Mouse (Mus musculus) heart, adult 2 months (tissue): Measurements from ENCODE around the gene Tmc8. TPM values are rescaled to one million over a fixed set of nuclear protein-coding genes. Genes with fewer than 3 reads are reported as not detected.

Source experiments
- DNase-seq, 2 experiments: peaks; one replicate each; pipeline ENCODE4 v3.0.0; 2021
- H3K27ac ChIP-seq: fragments of 200-600 bp; 2 replicates; pipeline ENCODE4 v1.8.1; 2022
- H3K27me3 ChIP-seq: fragments of 200-500 bp; 2 replicates; pipeline ENCODE4 v1.6.1; 2012; ENCODE audit warnings: mild to moderate bottlenecking, low read length, inconsistent platforms, mixed read lengths; ENCODE audit not compliant: control insufficient read depth, insufficient read depth
- H3K36me3 ChIP-seq: fragments of 200-500 bp; 2 replicates; pipeline ENCODE4 v1.6.1; 2012; ENCODE audit warnings: low read length, inconsistent platforms; ENCODE audit not compliant: control insufficient read depth, insufficient read depth
- H3K4me1 ChIP-seq: fragments of 200-500 bp; 2 replicates; pipeline ENCODE4 v1.6.1; 2011; ENCODE audit warnings: low read length; ENCODE audit not compliant: control insufficient read depth, insufficient read depth
- H3K4me3 ChIP-seq: fragments of 200-600 bp; 2 replicates; pipeline ENCODE4 v1.8.1; 2022
- H3K79me2 ChIP-seq: fragments of 200-500 bp; replicated peaks from 2 replicates; pipeline ENCODE4 v1.6.1; 2012; ENCODE audit warnings: mild to moderate bottlenecking, inconsistent platforms, low read length, moderate library complexity, mixed read lengths; ENCODE audit not compliant: control insufficient read depth, insufficient read depth
- H3K9ac ChIP-seq: fragments of 200-500 bp; 2 replicates; pipeline ENCODE4 v1.6.1; 2012; ENCODE audit warnings: low read depth, mild to moderate bottlenecking, control low read depth, inconsistent platforms, low read length, mixed read lengths
- CTCF ChIP-seq: fragments of 200-600 bp; IDR thresholded peaks from 2 replicates; pipeline ENCODE4 v1.8.1; 2022; ENCODE audit warnings: antibody characterized with exemption, mild to moderate bottlenecking, moderate library complexity
- EP300 ChIP-seq: fragments of 200-500 bp; IDR thresholded peaks from 2 replicates; pipeline ENCODE4 v1.6.1; 2011; ENCODE audit warnings: low read depth, low read length, control low read depth; ENCODE audit not compliant: insufficient read depth
- POLR2A ChIP-seq: fragments of 200-500 bp; IDR thresholded peaks from 2 replicates; pipeline ENCODE4 v1.6.1; 2011; ENCODE audit warnings: mild to moderate bottlenecking, low read depth, low read length, control low read depth; ENCODE audit not compliant: insufficient read depth
- WGBS: fragments of 180-500 bp; shearing (Covaris S2); methylation state at CpG from one replicate; pipeline ENCODE4 v1.1.7; 2018; 5-methylcytosine and 5-hydroxymethylcytosine counted together
- intact Hi-C: fragments of 180-260 bp; cut with DNase I; formaldehyde crosslinking; loops from one replicate; pipeline ENCODE4 v1.15.1; 2025
- polyA plus RNA-seq: library from polyadenylated mRNA; depleted of rRNA; stranded (reverse); fragments of >200 nt; gene quantifications from 2 replicates; pipeline ENCODE4 v1.2.3, GENCODE M21; 2012
- total RNA-seq, 2 experiments: library from RNA; stranded (reverse); gene quantifications; 2 replicates each; pipeline ENCODE4 v1.2.3; 2021

Gene Tmc8
- total and polyA plus RNA-seq, 3 experiments, result 3.3 to 9.5 (median 3.7) TPM

DNA sequence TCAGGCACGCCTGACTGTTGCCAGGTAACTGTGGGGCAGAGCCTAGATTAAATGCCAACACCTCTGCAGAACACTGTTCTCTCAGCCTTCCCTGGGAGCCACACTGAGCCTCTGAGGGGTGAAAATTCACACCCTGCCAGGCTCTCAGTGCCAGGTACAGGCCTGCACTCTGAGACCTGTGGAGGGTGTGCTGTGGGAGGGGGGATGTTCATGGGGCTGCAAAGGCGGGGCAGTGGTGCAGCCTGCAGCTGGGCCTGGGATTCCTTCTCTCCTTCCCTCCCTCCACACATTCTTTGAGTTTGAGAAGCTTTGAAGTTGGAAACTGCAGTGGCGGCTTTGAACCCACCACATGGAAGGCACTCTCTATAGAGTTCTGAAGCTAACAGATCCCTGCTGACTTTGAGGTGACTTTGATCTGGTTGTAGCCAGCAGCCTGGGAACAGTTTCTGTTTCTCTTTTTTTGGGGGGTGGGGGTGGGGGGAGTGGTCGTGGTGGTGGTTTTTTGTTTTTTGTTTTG is 12.2 kb downstream of the Tmc8 start:
- H3K4me3 ChIP-seq, result no peak overlapping the region
- H3K9ac ChIP-seq, result no peak overlapping the region
- H3K27ac ChIP-seq, result no peak overlapping the region
- H3K27me3 ChIP-seq, result no peaks in the 10 kb centered on the region
- intact Hi-C loops, result no loop called here
- 77% methylated on average over 4 of the region's 4 CpGs for WGBS
- no peaks in the 10 kb centered on the region for H3K79me2 ChIP-seq
- no peak for DNase-seq
- TF ChIP-seq EP300 (no peak), POLR2A (no peak), CTCF (no peak)
- H3K4me1 ChIP-seq, result no peaks in the 10 kb centered on the region; the same call in 1 of the 2 replicates
- no peaks in the 10 kb centered on the region for H3K36me3 ChIP-seq

DNA sequence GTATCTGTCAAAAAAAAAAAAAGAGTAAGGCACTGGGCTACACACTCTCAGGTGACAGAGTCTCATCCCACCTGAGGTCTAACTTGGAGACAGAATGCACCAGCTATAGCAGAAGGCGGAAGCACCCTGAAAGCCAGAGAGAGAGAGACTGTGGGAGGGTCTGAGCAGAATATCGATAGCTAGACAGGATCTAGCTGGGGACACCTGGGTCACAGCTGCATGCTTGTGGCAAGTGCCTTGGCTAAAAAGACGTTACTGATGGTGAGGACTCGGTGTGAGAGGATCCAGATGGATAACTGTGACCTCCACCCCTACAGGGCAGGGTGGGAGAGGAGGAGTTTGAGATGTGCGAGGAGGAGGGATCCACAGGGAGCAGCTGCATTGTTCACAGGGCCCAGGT is 15.1 kb downstream of the Tmc8 start:
- Histone ChIP-seq H3K4me1 (no peaks in the 10 kb centered on the region), H3K9ac (no peak overlapping the region), H3K4me3 (no peak overlapping the region), H3K27me3 (no peaks in the 10 kb centered on the region), H3K79me2 (no peaks in the 10 kb centered on the region), H3K27ac (no peak overlapping the region), H3K36me3 (no peaks in the 10 kb centered on the region)
- WGBS, result 64% methylated on average over 5 of the region's 5 CpGs
- TF ChIP-seq EP300 (no peak), CTCF (no peak), POLR2A (no peak)
- intact Hi-C loops, result no loop called here
- no peak for DNase-seq

DNA sequence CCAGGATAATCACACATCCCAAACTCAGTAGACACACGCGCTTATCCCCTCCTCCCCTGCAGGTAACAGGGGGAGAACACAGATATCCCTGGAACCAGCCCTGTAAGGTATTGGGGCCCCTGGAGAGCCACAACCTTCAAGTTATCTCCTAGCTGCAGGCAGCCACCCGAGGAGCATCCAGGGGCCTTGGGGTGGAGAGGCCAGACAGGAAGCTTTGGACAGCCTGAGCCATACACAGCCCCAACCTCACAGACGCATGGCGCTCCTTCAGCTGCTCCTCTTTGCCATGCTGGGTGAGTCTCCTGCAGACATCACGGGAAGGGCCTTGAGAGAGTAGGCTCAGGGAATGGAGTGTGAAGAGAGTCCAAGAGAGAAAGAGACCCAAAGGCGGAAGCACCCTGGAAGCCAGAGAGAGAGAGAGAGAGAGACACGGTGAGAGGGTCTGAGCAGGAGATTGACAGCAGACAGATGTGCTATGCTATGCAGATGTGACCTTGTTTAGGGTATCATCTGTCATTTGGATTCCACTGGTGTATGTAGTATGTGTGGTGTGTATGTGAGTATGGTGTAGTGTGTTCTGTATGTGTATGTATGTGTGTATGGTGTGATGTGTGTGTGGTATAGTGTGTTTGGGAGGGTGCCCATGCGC is 15.8 kb downstream of the Tmc8 start, which contains the start of gene 6030468B19Rik:
TSS of gene 6030468B19Rik (plus strand) at position 150 of the 649 bp plus-strand sequence.
- Histone ChIP-seq H3K36me3 (no peaks in the 10 kb centered on the region), H3K9ac (no peak within 1 kb of the TSS), H3K27ac (no peak within 1 kb of the TSS), H3K27me3 (no peaks in the 10 kb centered on the region), H3K79me2 (no peaks in the 10 kb centered on the region), H3K4me3 (no peak within 1 kb of the TSS), H3K4me1 (no peaks in the 10 kb centered on the region)
- no peak for TF ChIP-seq EP300
- no peak for TF ChIP-seq CTCF
- no peak for TF ChIP-seq POLR2A
- intact Hi-C loops, result no loop called here
- DNase-seq, result no peak
- WGBS, result 59% methylated on average over 9 of the region's 9 CpGs

DNA sequence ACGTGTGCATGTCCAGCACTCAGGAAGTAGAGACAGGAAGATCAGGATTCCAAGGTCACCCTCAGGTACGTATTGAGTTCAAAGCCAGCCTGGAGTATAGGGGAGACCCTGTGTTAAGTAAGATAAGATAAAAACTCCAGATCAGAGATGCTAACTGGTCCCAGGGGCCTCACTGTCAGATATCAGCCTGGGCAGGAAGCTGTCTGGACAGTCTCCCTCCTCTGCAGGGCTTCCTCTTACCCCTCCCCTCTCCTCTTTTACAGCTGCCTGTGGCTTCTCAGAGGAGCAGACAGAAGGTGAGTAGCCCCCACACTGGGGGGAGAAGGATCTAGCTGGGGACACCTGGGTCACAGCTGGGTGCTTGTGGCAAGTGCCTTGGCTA is 16.3 kb downstream of the Tmc8 start:
- no peak overlapping the region for H3K27ac ChIP-seq
- no peak for DNase-seq
- H3K36me3 ChIP-seq, result no peaks in the 10 kb centered on the region

DNA sequence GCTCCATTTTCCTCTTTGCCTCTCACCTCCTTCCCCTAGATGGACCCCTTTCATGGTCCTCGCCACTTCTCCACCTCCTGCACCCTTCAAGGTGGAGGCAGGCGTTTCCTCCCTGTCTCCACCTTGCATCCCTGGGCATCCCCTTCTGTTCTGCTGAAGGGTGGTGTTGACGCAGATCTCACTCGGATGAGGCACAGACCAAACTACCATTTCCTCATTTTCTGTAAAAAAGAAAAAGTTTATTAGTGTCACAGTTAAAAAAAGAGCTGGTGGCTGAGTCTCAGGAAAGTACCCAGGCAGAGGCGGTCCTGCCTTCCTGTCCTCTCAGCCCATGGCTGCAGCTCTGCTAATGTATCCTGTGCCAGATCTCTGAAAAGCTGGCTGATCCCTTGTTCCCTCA is 17.3 kb downstream of the Tmc8 start:
- WGBS, result 56% methylated on average over 5 of the region's 5 CpGs
- DNase-seq, result no peak
- H3K27me3 ChIP-seq, result no peaks in the 10 kb centered on the region
- no peaks in the 10 kb centered on the region for H3K79me2 ChIP-seq
- H3K4me3 ChIP-seq, result no peak overlapping the region
- no peak for TF ChIP-seq CTCF
- no peak for TF ChIP-seq POLR2A
- TF ChIP-seq EP300, result no peak
- H3K36me3 ChIP-seq, result no peaks in the 10 kb centered on the region
- H3K27ac ChIP-seq, result no peak overlapping the region
- H3K4me1 ChIP-seq, result no peaks in the 10 kb centered on the region
- intact Hi-C loops, result no loop called here
- no peak overlapping the region for H3K9ac ChIP-seq

More for the DNA sequence above, 16.3 kb downstream of the Tmc8 start:
- Histone ChIP-seq H3K9ac (no peak overlapping the region), H3K79me2 (no peaks in the 10 kb centered on the region), H3K4me3 (no peak overlapping the region), H3K27me3 (no peaks in the 10 kb centered on the region), H3K4me1 (no peaks in the 10 kb centered on the region)
- intact Hi-C loops, result no loop called here
- WGBS, result 32% methylated on average over 2 of the region's 2 CpGs
- no peak for TF ChIP-seq EP300
- TF ChIP-seq CTCF, result no peak
- no peak for TF ChIP-seq POLR2A

DNA sequence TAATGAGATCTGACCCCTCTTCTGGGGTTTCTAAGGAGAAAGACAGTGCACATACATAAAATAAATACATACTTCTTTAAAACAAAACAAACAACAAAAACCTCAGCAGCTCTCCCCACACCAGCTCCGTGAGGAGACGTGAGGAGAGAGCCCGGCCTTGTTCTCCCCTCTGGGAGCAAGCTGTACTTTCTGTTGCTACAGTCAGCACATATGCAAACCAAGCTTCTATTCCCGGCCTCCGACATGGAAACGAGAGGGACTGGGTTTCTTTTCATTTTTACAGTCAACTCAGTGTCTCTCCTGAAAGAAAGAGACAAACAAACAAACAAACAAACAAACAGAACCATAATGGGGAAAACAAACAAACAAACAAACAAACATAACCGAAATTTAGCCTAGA is 18.2 kb downstream of the Tmc8 start:
- Histone ChIP-seq H3K79me2 (no peaks in the 10 kb centered on the region), H3K4me3 (no peak overlapping the region), H3K9ac (no peak overlapping the region), H3K4me1 (no peaks in the 10 kb centered on the region), H3K27me3 (no peaks in the 10 kb centered on the region), H3K36me3 (no peaks in the 10 kb centered on the region), H3K27ac (no peak overlapping the region)
- DNase-seq, result no peak
- WGBS, result 88% methylated on average over 7 of the region's 7 CpGs
- intact Hi-C loops, result no loop called here
- TF ChIP-seq EP300 (no peak), POLR2A (no peak), CTCF (no peak)
